Mouse (Mus musculus) liver, embryonic 14.5 days (tissue): Measurements from ENCODE around the gene Tiam2.

Experiments used
- CTCF ChIP-seq: IDR thresholded peaks from 2 replicates; pipeline ENCODE4 v1.5.1; 2016; ENCODE audit warnings: antibody characterized with exemption, low read depth, control low read depth
- EP300 ChIP-seq: IDR thresholded peaks from 2 replicates; pipeline ENCODE4 v1.6.1; 2016; ENCODE audit warnings: antibody characterized with exemption, low read depth

DNA sequence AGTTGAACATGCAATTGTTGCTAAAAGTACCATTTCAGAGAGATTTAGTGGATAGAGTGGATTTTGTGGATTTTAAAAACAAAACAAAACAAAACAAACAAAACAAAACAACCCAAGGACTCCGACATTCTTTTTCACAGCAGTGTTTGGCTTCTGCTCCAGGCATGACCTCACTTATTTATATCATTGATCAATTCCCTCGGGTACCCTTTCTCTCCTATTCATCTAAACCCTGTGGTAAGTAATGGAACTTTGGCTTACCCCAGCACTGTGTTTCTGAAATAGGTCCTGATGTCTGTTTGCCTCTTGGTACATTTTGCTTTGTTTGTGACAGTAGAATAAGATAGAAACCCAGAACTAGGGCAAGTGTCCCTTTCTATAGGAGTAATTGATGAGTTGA, 52.2 kb downstream of the Tiam2 start:
- TF ChIP-seq CTCF (no peak), EP300 (no peak)
